Mouse (Mus musculus) lung, postnatal 0 days (tissue): ENCODE results near the gene Dgki.

Experiments used
- CTCF ChIP-seq: IDR thresholded peaks from 2 replicates; pipeline ENCODE4 v1.5.1; 2016; ENCODE audit warnings: antibody characterized with exemption, mild to moderate bottlenecking
- EP300 ChIP-seq: IDR thresholded peaks from 2 replicates; pipeline ENCODE4 v1.6.1; 2016; ENCODE audit warnings: antibody characterized with exemption, mild to moderate bottlenecking, control low read depth

DNA sequence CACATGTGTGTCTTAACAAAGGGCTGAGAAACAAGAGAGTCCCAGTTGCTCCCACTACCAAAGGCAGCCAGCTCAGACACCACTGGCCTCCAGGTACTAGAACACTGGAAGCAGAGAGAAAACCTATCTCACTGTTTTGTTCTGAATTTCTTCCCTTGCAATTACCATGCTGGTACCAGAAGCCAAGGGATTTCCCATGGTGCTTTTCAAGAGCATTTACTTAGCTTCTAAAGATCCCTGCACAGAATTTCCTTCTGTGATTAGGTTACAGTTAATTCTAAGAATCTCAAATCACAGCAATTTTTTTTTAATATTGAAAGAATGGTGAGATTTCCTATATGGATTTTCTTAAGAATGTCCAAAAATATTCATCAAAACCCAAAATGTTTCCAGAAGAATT, 458.8 kb downstream of the Dgki start:
- TF ChIP-seq EP300 (no peak), CTCF (no peak)
